Mouse (Mus musculus): ENCODE measurements around the gene 4933427D14Rik. TPM values are rescaled to one million over a fixed set of nuclear protein-coding genes. Genes with fewer than 3 reads are reported as not detected.
A peak's percentile ranks its signal among the peaks of the same experiment; 100 is the strongest.

Gene 4933427D14Rik
- total RNA-seq (2014; fragmentation: Nextera tagmentation) (10.4 and 12.1 TPM in 2 replicates), total RNA-seq (2017) (7.2 and 34.4 TPM in 2 replicates)

DNA sequence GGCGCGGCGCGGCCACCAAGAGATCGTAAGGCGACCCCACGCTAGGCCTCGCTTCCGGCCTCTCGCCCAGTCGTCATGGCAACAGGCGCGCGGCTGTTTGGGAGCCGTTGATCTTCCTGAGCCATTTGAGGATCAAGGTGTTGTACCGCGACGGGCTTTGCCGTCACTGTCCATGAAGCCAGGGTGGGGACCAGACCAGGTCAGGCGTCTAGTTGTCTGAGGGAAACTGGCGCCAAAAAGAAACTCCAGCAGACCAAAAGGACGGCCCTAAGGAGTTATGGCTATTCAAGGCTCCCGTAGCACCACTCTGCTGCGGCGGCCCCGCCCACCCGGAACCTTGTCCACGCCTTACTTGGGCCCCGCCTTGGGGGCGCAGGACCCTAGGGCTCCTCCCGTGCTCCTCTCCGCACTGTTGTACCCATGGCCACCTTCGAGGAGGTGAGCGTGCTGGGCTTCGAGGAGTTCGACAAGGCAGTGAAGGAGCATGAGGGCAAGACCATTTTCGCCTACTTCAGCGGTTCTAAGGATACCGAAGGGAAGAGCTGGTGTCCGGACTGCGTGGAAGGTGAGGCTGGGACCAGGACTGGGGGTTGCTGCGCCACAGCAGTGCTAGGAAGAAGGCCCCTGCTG is at the start of gene 4933427D14Rik, which contains the start of gene Txndc17:
Gene 4933427D14Rik, minus strand, starts transcription at position 256 of the 630 bp plus-strand sequence.
Gene Txndc17, plus strand, starts transcription at position 344 of the 630 bp plus-strand sequence.
- peak; percentile 87 for ATAC-seq (replicated peaks; ENCODE audit: poor library complexity, severe bottlenecking)

DNA sequence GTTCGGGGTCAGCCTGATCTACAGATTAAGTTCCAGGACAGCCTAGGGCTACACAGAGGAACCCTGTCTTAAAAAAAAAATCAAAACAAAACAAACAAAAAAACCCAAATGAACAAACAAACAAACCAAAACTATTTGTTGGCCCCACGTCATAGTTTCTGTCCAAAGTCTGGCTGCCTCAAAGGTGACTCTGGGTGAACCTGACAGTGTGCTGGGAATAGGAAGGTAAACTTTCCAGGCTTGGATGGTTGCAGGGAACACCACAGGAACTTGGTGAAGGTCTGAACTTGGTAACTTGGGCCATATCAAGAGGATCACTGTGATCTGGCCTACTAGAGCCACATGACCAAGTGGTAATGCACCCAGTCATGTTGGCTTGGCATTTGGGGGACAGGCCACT is 49.2 kb upstream of the 4933427D14Rik start:
- no peak for ATAC-seq (replicated peaks; ENCODE audit: poor library complexity, severe bottlenecking)

- ATAC-seq (replicated peaks; ENCODE audit: poor library complexity, severe bottlenecking) = no peak
These were observed 48.4 kb upstream of the 4933427D14Rik start for GRCm38 (mm10) chr11:72255629-72256028.

- no peak for ATAC-seq (replicated peaks; ENCODE audit: poor library complexity, severe bottlenecking)
These were observed 38.0 kb upstream of the 4933427D14Rik start for GRCm38 (mm10) chr11:72245196-72245753.

GRCm38 (mm10) chr11:72240062-72240860 is 33.0 kb upstream of the 4933427D14Rik start:
- no peak; the same call in 1 of the 2 replicates for ATAC-seq (replicated peaks; ENCODE audit: poor library complexity, severe bottlenecking)

GRCm38 (mm10) chr11:72234013-72234412 is 26.8 kb upstream of the 4933427D14Rik start:
- peak; percentile 52 for ATAC-seq (replicated peaks; ENCODE audit: poor library complexity, severe bottlenecking)

DNA sequence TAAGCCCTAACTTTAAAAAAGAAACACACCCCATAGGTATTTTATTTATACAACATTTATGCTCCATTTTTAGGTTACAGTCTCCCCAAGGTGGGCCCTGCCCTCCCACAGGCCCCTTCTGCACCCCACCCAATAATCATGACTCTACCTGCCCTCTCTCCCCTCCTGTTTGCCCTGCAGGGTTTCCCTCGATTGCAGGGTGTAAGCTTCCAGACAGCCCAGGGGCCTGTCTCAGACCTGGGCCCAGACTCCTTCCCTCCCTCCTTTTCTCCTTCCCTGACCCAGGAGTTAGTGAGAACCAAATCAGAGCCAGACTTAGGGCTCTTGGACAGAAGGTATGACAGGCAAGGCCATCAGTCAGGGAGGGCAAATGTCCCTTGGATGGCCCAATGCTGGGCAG is 25.7 kb upstream of the 4933427D14Rik start:
- no peak for ATAC-seq (replicated peaks; ENCODE audit: poor library complexity, severe bottlenecking)

DNA sequence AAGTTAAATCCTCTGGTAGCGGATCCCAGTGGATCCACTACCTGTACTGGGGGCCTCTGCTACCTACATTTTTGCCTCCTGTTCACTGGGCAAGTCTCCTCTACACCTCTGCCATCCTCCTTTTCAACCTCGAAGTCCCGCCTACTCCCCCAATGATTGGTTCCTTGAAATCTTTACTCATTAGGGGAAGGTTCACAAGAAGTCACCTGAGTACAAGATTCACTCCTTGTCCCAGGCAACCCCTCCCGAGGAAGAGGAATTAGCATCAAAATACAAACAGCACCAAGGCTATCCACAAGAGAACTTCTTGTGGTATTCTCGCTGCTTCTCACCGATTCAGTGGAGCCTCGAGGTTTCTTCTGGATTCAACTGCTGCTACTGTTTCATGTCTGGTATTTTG is 24.8 kb upstream of the 4933427D14Rik start:
- ATAC-seq (replicated peaks; ENCODE audit: poor library complexity, severe bottlenecking) = no peak

DNA sequence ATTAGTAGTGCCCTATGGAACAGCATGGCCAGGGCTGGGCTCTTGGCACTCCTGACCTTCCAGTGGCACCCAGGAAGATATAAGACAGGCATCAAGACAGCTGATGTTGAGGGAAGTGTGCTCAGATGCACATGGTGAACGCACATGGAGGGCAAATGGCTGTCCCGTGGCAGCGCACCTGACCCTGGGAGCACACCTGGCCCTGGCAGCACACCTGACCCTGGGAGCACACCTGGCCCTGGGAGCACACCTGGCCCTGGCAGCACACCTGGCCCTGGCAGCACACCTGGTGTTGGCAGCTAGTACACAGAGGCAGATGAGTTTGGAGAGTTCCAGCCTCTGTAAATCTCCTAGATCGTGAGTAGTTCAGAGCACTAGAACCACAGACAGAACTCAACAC is 21.3 kb upstream of the 4933427D14Rik start:
- ATAC-seq (replicated peaks; ENCODE audit: poor library complexity, severe bottlenecking) = no peak

- ATAC-seq (replicated peaks; ENCODE audit: poor library complexity, severe bottlenecking) = no peak
These were observed 19.6 kb upstream of the 4933427D14Rik start for GRCm38 (mm10) chr11:72226901-72227300.

DNA sequence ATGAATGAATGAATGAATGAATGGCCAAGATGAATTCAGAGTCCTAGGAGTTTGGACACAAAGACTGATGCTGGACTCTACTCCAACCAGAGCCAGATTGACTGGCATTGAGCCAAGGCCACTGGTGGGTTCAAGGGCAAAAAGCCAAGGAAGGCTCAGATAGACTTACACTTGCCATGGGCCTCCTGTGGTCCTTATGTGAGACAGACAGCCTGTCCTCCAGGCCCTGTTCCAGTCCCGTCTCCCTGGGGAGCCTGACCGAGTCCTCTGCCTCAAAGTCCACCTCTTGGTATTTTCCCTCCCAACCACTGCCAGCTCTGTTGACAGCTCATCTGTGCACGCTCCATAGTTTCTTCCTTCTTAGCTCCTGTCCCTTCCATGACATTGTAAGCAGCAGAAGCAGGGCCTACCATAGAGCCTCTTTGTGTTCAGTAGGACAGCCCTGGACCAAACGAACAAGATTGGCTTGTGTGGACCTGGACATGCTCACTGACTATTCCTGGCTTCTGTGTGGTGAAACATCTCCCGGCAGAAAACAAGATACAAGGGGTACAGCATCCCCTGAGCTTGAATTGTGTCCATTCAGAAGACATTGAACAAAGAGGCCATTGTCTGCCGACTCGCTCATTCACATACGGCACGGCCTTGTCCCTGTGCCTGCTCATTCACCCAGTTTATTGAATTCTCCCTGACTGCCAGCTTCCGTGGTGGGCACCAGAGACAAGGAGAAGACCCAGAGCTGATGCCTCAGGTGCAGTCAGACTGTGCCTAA is 18.9 kb upstream of the 4933427D14Rik start:
- ATAC-seq (replicated peaks; ENCODE audit: poor library complexity, severe bottlenecking) = no peak

- peak; percentile 85 for ATAC-seq (replicated peaks; ENCODE audit: poor library complexity, severe bottlenecking)
These were observed 17.6 kb upstream of the 4933427D14Rik start for GRCm38 (mm10) chr11:72224865-72225264.

DNA sequence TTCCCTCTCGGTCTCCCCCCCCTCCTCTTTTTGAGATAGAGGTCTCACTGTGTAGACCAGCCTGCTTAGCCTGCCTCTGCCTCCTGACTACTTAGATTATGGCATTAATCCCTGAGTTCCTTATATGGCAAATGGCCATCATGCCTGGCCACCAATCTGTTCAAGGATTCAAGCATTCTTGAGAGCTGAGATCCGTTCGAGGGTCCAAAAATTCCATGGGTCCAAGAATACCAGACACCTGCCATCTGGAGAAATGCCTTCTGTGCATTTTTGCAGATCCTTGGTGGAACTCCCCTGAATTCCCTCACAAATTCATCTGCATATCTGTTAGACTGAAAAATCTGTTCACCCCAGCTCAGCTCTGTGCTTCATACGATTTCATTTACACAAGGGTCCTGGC is 16.2 kb upstream of the 4933427D14Rik start:
- ATAC-seq (replicated peaks; ENCODE audit: poor library complexity, severe bottlenecking) = no peak

GRCm38 (mm10) chr11:72221278-72221677 is 14.0 kb upstream of the 4933427D14Rik start:
- peak; percentile 85 for ATAC-seq (replicated peaks; ENCODE audit: poor library complexity, severe bottlenecking)

DNA sequence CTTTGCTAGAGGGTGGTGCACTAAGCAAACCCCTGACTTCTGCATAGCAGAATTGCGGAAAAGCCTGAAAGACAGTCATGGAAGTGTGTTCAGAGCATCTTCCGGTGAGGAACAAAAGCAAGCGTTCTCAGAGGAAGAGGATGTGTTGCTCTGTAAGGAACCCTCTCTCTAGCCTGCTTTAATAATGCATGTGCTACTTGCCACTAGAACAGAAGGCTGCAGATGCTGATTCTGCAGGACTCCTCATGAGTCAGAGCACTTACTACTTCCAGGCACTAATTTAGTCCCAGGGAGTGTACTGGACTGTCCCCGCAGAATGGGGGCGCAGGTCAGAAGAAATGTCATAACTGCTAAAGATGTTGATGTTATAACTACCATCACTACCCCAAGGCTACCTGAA is 9.9 kb upstream of the 4933427D14Rik start:
- ATAC-seq (replicated peaks; ENCODE audit: poor library complexity, severe bottlenecking) = 0 out of 2 replicates have a peak, but pooled peaks have one; percentile 2

- ATAC-seq (replicated peaks; ENCODE audit: poor library complexity, severe bottlenecking) = peak; percentile 63
These were observed 8.1 kb upstream of the 4933427D14Rik start, which contains the start of gene Med31 for GRCm38 (mm10) chr11:72215410-72215797. TSS of gene Med31 (minus strand) at chr11:72215592.

- ATAC-seq (replicated peaks; ENCODE audit: poor library complexity, severe bottlenecking) = peak; percentile 90
These were observed 7.5 kb upstream of the 4933427D14Rik start for GRCm38 (mm10) chr11:72214591-72215409.

- no peak; the same call in 1 of the 2 replicates for ATAC-seq (replicated peaks; ENCODE audit: poor library complexity, severe bottlenecking)
These were observed 647 bp upstream of the 4933427D14Rik start for GRCm38 (mm10) chr11:72207834-72208377.

Data from granulocyte monocyte progenitor cell, adult 5-6 weeks (primary cell).